Mouse (Mus musculus) hindbrain, embryonic 11.5 days (tissue): ENCODE results near the gene Nanos1. TPM values are rescaled to one million over a fixed set of nuclear protein-coding genes. Genes with fewer than 3 reads are reported as not detected.

Experiments
- ATAC-seq: fragments of 200-750 bp; cut with Nextera tagmentation; 2 replicates; pipeline ENCODE4 v1.8.0; 2017; ENCODE audit warnings: mild to moderate bottlenecking, moderate TSS enrichment, moderate library complexity; ENCODE audit not compliant: low FRiP score
- DNase-seq: peaks from one replicate; pipeline ENCODE4 v3.0.0-alpha.2; 2015; ENCODE audit warnings: low spot score
- H3K27ac ChIP-seq: fragments of 300-500 bp; sonication (generic); 2 replicates; pipeline ENCODE4 v1.5.1; 2014; ENCODE audit warnings: mild to moderate bottlenecking, low read depth, low read length
- H3K27me3 ChIP-seq: fragments of 300-500 bp; sonication (generic); 2 replicates; pipeline ENCODE4 v1.6.1; 2014; ENCODE audit warnings: mild to moderate bottlenecking, low read length, moderate library complexity, mixed read lengths; ENCODE audit not compliant: control insufficient read depth, insufficient read depth
- H3K36me3 ChIP-seq: fragments of 300-500 bp; sonication (generic); 2 replicates; pipeline ENCODE4 v1.6.1; 2014; ENCODE audit warnings: mild to moderate bottlenecking, low read length, moderate library complexity, mixed read lengths; ENCODE audit not compliant: control insufficient read depth, insufficient read depth
- H3K4me1 ChIP-seq: fragments of 300-500 bp; sonication (generic); replicated peaks from 2 replicates; pipeline ENCODE4 v1.6.1; 2014; ENCODE audit warnings: low read length, mixed read lengths; ENCODE audit not compliant: control insufficient read depth, insufficient read depth
- H3K4me2 ChIP-seq: fragments of 300-500 bp; sonication (generic); replicated peaks from 2 replicates; pipeline ENCODE4 v1.6.1; 2014; ENCODE audit warnings: mild to moderate bottlenecking, low read depth, low read length
- H3K4me3 ChIP-seq: fragments of 300-500 bp; sonication (generic); 2 replicates; pipeline ENCODE4 v1.5.1; 2014; ENCODE audit warnings: low read depth, low read length
- H3K9ac ChIP-seq: fragments of 300-500 bp; sonication (generic); 2 replicates; pipeline ENCODE4 v1.6.1; 2014; ENCODE audit warnings: low read depth, low read length
- H3K9me3 ChIP-seq: fragments of 300-500 bp; sonication (generic); 2 replicates; pipeline ENCODE4 v1.6.1; 2016; ENCODE audit warnings: low read length; ENCODE audit not compliant: control insufficient read depth
- WGBS: fragments of 180-500 bp; shearing (Covaris S2); extraction: QIAGEN DNeasy Blood & Tissue Kit; methylation state at CpG from one replicate; pipeline ENCODE4 v1.1.7; 2014; 5-methylcytosine and 5-hydroxymethylcytosine counted together
- polyA plus RNA-seq: library from polyadenylated mRNA; unstranded; fragments of >200 nt; fragmentation: Nextera tagmentation; extraction: Ambion mirVana; gene quantifications from 2 replicates; pipeline ENCODE4 v1.2.1, GENCODE M21; 2014

Gene Nanos1
- polyA plus RNA-seq, 1 experiment from 2014 or later = 3.8 TPM

DNA sequence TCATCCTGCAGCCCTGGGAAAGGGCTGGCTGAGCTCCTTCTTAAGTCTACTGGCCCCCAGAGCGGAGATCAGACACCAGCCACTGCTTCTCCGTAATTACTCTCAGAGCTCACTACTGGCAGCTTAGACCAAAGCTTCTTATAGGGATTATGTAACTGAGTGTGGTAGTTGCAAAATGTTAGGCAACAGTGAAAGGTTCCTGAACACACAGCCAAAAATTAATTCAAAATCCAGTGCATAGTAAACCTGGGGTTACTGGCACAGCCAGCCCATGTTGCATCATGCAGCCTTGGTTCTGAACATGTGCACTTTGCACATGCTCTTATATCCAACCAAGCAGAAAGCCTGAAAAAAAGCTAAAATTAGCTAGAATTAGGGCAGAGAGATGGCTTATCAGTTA is 39.5 kb downstream of the Nanos1 start:
- Histone ChIP-seq H3K36me3 (no peaks in the 10 kb centered on the region), H3K9ac (no peak overlapping the region), H3K27me3 (no peaks in the 10 kb centered on the region), H3K9me3 (no peaks in the 10 kb centered on the region), H3K4me1 (no peaks in the 10 kb centered on the region), H3K4me3 (no peak overlapping the region), H3K4me2 (no peak overlapping the region), H3K27ac (no peak overlapping the region)
- ATAC-seq (no peak), DNase-seq (no peak)
- 89% methylated on average over 2 of the region's 2 CpGs for WGBS

DNA sequence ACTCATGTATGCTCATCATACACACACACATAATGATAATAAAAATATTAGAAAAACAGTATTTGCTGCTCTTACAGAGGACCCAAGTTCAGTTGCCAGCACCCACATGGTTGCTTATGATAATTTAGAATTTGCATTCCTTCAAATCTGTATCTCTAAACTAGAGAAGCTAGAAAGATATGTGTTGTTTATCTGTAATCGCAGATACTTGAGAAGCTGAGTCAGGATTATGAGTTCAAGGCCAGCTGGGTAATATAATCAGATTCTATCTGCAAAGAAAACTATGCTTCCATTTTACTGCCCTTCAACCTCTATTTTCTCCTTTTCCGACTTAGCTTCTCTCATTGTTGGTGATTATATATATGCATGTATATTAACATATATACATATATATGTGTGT is 41.6 kb downstream of the Nanos1 start:
- H3K27me3 ChIP-seq = no peaks in the 10 kb centered on the region
- no peak overlapping the region for H3K4me3 ChIP-seq
- H3K9ac ChIP-seq = no peak overlapping the region
- ATAC-seq (no peak), DNase-seq (no peak)
- H3K27ac ChIP-seq = no peak overlapping the region
- no peaks in the 10 kb centered on the region for H3K9me3 ChIP-seq
- 86% methylated on average over 2 of the region's 2 CpGs for WGBS
- no peak overlapping the region for H3K4me2 ChIP-seq
- no peaks in the 10 kb centered on the region for H3K36me3 ChIP-seq
- H3K4me1 ChIP-seq = no peaks in the 10 kb centered on the region

DNA sequence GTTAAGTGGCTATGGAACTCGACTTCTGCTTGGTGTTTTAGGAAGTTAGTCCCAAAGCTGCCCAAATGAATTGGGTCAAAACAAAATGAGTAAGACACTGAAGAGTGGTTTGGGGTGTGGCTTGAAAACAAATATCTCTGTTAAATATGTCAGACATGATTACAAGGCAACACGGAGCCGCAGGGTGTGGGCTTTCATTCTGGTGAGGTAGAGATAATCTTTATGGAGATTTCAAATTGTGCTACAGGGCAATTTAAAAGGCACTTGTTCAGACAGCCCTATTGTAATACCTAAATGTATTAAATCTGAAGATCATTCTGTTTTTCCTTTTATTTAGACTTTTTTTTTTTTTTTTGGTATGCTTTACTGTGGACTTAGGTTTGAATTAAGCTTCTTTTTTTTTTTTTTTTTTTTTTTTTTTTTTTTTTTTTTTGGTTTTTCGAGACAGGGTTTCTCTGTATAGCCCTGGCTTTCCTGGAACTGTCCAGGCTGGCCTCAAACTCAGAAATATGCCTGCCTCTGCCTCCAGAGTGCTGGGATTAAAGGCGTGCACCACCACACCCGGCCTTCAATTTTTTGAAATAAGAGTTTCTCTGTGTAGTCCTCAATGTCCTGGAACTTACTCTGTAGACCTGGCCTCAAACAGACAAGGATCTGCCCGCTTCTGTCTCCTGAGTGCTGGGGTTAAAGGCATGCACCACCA is 44.2 kb downstream of the Nanos1 start:
- H3K4me1 ChIP-seq = no peaks in the 10 kb centered on the region
- H3K27me3 ChIP-seq = no peaks in the 10 kb centered on the region
- no peak overlapping the region for H3K9ac ChIP-seq
- no peaks in the 10 kb centered on the region for H3K36me3 ChIP-seq
- 80% methylated on average over 7 of the region's 7 CpGs for WGBS
- H3K4me2 ChIP-seq = no peak overlapping the region
- no peak overlapping the region for H3K27ac ChIP-seq
- DNase-seq (no peak), ATAC-seq (no peak)
- no peak overlapping the region for H3K4me3 ChIP-seq
- no peaks in the 10 kb centered on the region for H3K9me3 ChIP-seq

DNA sequence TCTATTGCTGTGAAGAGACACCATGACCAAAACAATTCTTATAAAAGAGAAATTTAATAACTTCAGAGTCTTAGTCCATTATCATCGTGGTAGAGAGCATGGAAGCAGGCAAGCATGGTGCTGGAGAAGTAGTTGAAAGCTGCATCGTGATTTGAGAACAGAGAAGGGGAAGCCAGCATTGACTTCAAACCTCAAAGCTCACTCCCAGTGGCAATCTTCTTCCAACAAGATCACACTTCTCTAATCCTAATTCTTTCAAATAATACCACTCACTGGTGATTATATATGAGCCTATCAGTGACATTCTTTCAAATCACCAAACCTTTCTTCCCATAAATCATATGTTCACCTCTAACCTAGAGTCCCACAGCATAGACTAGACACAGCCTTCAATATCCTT is 49.1 kb downstream of the Nanos1 start:
- H3K4me1 ChIP-seq = no peaks in the 10 kb centered on the region
- no peaks in the 10 kb centered on the region for H3K9me3 ChIP-seq
- no peaks in the 10 kb centered on the region for H3K36me3 ChIP-seq
- H3K9ac ChIP-seq = no peak overlapping the region
- DNase-seq = no peak
- no peak overlapping the region for H3K4me2 ChIP-seq
- WGBS = 72% methylated on average over 2 of the region's 2 CpGs
- no peaks in the 10 kb centered on the region for H3K27me3 ChIP-seq
- no peak overlapping the region for H3K27ac ChIP-seq
- no peak for ATAC-seq
- no peak overlapping the region for H3K4me3 ChIP-seq

Other genes with a start within 250 kb of the Nanos1 start
- gene Cacul1, start 175.0 kb upstream of the Nanos1 start, polyA plus RNA-seq = 30.9 and 35.0 TPM in 2 replicates
- gene Eif3a, start 34.7 kb downstream of the Nanos1 start, polyA plus RNA-seq = 169 and 184 TPM in 2 replicates
- gene Fam45a, start 55.6 kb downstream of the Nanos1 start, polyA plus RNA-seq = 38.9 and 46.0 TPM in 2 replicates
- 14.6 and 15.4 TPM in 2 replicates for gene Sfxn4, start 105.5 kb downstream of the Nanos1 start, polyA plus RNA-seq
- 119 and 121 TPM in 2 replicates for gene Prdx3, start 118.6 kb downstream of the Nanos1 start, polyA plus RNA-seq
- 3.0 and 3.7 TPM in 2 replicates for gene Grk5, start 133.8 kb downstream of the Nanos1 start, polyA plus RNA-seq